Mouse (Mus musculus): ENCODE measurements around the gene Syvn1.

DNA sequence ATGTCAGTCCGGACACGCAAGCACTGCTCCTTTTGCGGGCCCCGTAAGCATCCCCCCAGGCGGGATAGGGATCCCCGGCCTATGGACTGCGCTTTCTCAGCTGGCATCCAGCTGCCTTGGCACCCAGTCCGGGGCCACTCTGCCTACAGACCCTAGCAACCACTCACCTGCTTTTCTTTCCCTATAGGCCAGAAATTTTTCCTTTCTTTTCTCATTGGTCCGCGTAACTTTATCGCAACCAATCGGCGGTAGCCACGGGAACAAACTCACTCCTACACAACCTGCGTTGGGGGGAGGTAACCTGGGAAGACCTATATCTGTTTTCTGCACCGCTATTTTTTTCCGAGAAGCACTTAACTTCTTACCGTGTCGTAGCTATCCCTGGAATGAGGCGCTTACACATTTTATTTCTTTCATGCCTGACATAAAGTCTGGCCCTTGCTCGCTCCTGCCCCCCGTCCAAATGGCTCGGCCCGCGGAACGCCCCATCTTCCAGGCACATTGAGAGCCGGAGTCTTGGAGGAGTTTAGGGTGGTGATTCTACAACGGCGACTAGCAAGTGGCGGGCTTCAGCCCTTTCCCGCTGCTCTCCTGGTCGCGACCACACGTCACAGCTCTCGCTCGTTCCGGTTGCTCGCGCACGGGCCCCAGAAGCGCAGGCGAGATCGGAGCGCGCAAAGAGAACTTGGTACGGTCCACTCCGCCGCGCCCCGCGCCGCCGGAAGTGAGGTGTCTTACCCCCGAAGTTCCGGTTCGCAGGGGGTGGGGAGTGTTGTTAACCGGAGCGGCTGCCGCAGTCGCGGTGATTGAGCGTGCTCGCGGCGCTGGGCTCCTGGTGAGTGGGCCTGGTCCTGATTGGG, at the start of gene Syvn1:
- peak; percentile 73 to 86 for TF ChIP-seq POLR2A (IDR thresholded peaks at IDR 0.05; ENCODE audit: control insufficient read depth in 1 of 2, insufficient read depth in 1 of 2, low read depth in 1 of 2, low read length in 2 of 2, poor library complexity in 1 of 2)
- no peak for TF ChIP-seq GABPA (IDR thresholded peaks at IDR 0.05; ENCODE audit: low read depth, low read length)
- TF ChIP-seq RAD21 (IDR thresholded peaks at IDR 0.05; ENCODE audit: low read depth, low read length) = no peak
